Mouse (Mus musculus) cerebellum, adult 9-10 months (tissue): ENCODE results near the gene Gm3435.
A peak's percentile ranks its signal among the peaks of the same experiment; 100 is the strongest.
"Not testable (repeated sequence)": the region's sequence is repeated elsewhere in the genome, so short reads cannot be mapped to it uniquely, and the experiment has no call there.

Experiments used
- DNase-seq: peaks from one replicate; pipeline ENCODE4 v3.0.0; 2022

Gene Gm3435

DNA sequence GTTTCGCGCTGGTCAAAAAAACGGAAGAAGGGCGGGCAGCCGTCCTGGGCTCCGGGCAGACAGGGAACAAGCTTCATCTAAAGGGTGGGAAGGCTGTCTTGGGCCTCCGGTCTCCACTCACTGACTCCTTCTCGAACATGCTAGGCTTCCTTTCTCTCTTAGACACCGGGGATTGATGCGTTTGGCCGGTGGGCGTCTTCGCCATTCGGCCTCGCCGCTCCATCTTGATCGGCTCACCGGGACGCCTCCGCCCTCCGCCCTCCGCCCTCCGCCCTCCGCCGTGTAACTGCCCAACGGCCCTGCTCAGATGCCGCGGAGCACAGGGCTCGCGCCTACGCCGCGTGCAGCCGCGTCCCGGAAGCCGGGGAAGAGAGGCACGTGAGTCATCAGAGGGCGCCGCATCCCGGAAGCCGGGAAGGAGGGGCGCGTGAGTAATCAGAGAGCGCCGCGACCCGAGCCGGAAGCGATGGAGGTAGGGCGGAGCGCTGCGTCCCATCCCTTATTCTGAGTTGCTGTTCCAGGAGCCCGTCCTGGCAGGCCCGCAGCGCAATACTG is 31.3 kb downstream of the Gm3435 start, which contains the start of the genes Ermard, Tcte3 and Gm3448:
TSS of gene Ermard (plus strand) at position 34 of the 555 bp plus-strand sequence.
TSS of gene Tcte3 (minus strand) at position 314 of the 555 bp plus-strand sequence.
TSS of gene Gm3448 (minus strand) at position 363 of the 555 bp plus-strand sequence.
- DNase-seq = peak; percentile 30

DNA sequence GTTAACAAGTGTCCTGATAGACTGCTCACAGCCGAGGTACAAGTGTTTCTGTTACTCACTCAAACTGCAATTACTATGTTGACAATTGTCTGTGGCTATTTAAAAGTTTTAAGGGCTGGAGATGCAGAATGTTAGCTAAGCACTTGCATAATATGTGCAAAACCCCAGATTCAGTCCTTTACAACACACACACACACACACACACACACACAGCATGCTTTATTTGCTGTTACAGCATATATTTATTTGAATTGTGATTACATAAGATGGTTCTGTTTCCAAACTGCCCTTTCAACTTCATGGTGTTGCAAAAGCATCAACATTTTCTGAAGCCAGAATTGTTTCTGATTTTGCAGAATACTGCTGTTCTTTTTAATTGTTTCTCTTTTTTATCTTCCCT is 40.4 kb downstream of the Gm3435 start:
- DNase-seq = not testable (repeated sequence)

DNA sequence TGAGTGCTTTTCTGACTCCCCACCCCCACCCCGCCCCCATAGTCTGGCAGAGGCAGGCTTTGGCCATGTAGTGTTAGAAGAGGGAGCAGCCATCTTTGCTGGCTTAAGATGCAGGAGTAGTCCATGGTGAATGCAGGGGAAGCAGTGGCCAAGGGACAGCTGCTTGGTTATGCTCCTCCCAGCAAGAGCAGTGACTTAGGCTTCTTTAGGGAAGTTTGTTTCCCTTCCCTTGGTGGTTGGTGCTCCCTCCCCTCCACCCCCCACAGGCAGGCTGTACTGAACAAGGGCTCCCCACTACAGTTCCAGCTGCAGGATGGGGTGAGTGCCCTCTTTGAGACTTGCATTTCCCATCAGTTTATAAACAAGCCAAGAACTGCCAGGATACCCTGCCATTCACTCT is 42.8 kb downstream of the Gm3435 start:
- not testable (repeated sequence) for DNase-seq

DNA sequence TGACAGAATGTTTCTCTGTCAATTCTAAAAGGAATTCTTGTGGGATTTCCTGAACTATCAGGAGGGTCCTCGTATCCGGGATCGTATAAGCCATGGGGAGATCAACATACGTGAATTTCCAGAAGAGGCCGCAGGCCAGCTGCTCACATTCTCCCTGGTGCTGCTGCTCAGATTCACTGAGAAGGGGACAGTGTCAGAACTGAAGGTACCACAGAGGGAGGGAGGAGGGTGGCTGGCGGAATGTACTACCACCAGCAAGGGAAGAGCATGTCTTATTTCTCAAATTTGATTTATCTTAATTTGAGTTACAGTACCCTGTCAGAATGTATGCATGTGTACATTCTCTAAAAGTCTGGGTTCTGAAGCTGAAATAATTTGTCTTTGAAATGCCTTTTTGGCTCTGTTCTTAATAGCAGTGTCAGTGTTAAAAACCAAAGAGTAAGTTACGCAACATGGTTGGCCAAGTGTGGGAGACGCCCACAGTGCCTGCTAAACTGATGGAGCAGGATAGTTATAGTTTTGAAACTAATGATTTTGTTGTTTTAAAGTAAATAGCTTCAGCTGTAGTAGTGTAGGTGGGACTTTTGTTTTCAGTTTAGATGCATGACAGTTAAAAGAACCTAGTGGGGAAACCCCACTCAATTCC is 43.3 kb downstream of the Gm3435 start:
- not testable (repeated sequence) for DNase-seq

DNA sequence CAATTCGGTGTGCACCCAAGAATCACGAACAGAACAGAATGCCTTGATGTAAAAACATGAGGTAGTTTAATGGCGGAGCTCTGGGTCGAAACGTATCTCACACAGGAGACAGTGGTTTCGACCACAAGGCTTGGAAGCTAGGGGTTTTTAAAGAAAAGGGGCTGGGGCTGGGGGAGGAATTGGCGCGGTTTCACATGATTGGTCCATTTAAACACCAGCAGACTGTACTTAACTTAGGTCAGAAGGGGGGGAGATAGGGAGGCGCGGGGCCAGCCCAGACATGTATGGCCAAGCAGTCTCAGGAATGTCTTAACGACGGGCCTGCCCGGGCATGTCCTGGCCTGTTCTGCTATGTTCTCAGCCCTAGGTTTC is 43.8 kb downstream of the Gm3435 start:
- DNase-seq = not testable (repeated sequence)

DNA sequence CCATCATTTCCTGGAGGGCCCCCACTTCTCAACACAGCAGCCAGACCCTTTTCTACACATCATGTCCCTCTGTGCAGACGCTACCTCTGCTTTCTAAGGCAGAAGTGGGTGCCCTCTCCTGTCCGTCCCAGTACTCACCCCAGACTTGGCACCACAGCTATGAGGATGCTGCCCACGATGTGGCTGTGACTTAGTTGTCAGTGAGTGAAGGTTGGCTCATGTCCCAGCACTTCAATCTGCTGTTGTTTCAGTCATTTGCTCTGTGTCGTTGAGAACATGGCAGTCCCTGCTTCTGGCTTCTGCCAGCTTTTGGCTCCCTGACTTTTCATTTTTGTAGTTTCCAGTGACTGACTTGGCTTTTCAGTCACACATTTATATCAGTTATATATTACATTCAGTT is 45.9 kb downstream of the Gm3435 start:
- no peak for DNase-seq

DNA sequence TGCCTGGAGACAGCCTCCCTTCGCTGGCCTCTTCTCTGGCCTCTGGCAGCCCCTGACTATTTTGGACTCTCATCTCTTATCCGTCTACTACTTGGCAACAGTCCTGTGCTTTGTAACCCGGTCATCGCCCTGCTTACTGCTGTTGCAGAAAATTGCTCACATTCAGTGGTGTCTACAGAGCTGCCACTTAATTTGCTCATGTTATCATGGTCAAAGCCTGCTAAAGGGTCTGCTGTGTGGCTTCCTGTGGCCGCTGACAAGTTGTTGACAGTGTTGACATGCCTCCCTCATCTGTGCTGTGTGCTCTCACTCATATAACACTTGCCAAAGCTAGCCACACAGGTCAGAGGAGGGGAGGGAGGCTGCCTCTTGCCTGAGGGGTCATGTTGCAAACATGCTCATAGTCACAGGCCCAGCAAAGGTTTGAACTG is 48.2 kb downstream of the Gm3435 start:
- DNase-seq = no peak

DNA sequence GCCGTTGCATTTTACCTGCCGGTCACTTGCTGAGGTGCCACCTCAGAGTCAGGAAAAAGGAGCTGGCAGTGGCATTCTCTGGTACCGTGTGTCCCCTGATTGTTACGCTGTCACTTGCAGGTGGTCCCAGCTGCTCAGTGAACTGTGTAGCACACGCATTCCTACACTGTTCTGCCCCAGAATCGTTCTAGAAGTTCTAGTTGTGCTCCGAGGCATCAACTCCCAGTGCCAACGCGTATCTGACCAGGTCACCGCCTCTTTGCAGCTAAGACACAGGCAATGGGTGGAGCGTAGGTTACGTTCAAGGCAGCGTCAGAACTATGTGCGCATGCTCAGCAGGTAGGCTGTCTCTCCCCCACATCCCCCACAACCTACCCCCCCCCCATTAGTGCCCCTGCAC is 49.7 kb downstream of the Gm3435 start:
- DNase-seq = no peak

DNA sequence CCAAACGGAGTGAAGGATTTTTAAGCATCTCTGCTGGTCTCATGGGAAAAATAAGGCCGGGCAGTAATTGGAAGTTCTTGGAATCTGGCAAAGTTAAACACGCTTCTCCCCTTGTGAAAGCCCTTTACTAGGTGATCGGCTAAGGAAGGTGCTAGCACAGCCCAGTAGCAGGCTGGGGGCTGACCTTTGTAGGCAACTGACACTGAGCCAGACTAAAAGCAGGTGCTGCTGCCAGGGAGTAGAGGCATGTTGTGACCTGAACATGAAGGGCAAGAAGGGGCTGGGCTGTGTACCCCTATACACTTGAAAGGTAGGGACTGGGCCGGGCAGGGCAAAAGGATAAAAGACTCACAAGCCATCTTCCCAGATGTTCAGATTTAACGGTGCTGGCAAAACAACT is 50.4 kb downstream of the Gm3435 start:
- no peak for DNase-seq

DNA sequence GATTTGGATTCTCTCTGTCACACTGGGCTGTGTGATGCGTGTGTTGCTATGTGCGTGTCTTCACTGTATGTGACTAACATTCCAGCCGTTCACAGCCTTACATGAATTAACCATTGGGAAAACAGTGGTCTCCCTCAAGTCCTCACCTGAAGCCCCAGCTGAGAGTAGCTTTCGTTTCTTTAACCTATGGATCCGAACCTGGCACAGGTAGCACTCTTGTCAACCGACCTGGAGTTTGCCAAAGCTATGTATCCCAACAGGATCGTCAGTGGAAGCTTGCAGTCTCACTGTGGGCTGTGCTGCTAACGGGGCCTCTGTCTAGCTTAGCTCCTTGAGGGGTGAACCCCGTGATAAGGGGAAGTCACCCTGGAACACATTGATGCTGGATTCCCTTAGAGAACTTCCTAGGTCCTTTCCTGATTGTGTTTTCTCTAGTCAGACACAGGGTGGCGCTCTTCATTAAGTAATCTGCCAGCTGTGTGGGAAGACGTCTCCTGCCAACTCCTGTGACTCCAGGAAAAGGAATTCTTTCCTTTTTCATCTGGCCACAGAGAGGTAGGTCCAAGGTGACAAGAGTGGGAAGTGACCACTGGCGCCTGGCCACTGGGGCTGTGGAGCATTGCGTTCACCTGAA is 55.5 kb downstream of the Gm3435 start:
- peak; percentile 56 for DNase-seq

DNA sequence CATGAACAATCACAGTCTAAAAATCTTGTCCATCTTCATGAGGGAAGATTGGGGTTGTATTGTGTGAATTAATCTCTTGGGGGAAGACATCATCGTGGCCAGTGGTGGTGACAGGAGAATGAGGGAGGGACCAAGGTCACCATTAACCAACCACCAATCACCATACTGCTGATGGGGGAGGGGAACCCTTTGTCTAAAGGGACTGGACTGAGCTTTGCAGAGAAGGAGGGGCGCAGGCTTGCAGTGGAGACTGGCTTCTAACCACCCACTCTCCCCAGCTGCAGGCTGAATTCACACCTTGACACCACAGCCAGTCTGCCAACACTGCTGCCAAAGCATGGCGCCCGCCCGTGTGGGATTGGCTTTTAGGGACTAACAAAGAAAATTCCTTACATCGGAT is 56.1 kb downstream of the Gm3435 start:
- DNase-seq = peak; percentile 15

DNA sequence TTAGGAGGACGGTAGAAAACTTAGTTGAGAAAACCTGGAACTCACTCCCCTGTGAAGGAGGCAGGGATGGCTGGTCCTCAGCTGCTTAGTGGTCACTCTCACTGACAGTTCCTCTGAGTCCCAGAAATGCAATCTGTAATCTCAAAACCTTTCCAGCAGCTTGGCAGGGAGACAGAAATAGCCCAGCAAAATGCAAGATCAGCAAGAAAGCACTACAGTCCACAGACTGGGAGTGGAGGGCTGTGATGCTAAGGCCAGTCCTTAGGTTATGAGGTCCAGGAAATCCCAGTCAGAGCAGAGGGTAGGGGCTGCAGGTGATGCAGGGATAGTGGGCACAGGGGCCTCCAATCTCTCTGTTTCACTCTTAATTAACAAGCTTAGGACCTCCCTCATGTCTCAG is 56.9 kb downstream of the Gm3435 start:
- DNase-seq = no peak

DNA sequence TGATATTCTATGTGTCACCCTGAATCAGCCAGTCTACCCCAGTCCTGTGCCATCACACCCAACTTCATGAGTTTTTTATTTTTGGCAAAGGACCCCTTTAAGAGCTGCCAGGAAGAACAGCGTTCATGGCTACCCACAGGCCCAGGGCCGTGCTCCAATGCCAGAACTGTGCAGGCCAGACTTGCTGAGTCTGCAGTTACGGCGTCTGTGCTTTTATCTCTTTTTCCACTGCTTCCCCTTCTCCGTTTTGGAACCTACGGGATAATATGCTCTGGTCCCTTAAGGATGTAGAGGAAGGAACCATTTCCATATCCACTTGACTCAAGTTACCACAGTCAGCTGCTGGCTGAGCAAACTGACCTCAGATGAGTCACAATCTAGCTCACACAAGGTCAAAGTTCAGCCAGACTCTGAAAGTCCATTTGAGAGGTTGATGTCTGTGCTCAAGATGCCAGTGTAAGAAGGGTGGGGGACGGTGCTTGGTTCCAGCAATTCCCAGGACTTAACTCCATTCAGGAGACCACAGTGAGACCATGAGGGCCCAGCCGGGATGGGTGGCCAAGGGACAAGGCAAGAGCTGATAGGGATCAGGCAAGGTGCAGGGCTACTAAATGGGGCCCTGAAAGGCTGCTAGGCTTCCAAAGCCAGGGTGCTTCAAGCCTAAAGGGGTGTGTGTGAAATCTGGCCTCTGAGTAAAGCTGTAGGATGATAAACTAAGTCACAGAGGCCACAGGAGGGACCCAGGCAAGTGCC is 58.2 kb downstream of the Gm3435 start:
- no peak for DNase-seq

DNA sequence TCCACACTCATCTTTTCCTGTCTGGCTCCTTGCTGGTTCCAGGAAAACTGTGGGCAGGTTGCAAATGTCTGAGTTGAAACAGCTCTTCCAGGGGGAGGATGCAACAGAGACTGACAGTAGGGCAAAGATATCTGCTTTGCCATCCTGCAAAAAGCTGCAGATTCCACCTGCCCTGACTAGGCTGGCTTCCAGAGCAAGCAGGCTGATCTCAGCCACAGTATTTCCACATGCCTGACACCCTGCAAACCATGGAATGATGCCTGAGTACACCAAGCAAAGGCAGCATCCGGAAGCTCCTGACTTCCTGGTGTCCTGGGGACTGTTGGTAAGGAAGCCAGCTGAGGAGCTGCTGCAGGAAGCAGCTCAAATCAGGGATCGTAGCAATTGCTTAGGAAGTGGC is 59.1 kb downstream of the Gm3435 start:
- no peak for DNase-seq
